Mouse (Mus musculus) ES-E14 (cell line): ENCODE results near the gene Ehd2.

Source experiments
- ZC3H11A ChIP-seq: IDR thresholded peaks from 2 replicates; pipeline ENCODE4 v1.6.1; 2012; ENCODE audit warnings: low read depth, mild to moderate bottlenecking, inconsistent platforms, low read length, borderline replicate concordance
- ZNF384 ChIP-seq: IDR thresholded peaks from 2 replicates; pipeline ENCODE4 v1.6.1; 2012; ENCODE audit warnings: low read depth, low read length, inconsistent platforms

GRCm38 (mm10) chr7:16011418-16012085 lies 44.2 kb upstream of the Ehd2 start:
- TF ChIP-seq ZC3H11A (no peak), ZNF384 (no peak)
